Mouse (Mus musculus) midbrain, embryonic 11.5 days (tissue): Measurements from ENCODE around the gene Tmem160. TPM values are rescaled to one million over a fixed set of nuclear protein-coding genes. Genes with fewer than 3 reads are reported as not detected.

Source experiments
- ATAC-seq: fragments of 200-750 bp; cut with Nextera tagmentation; 2 replicates; pipeline ENCODE4 v1.8.0; 2017; ENCODE audit warnings: moderate TSS enrichment, moderate library complexity; ENCODE audit not compliant: low FRiP score
- DNase-seq: peaks from one replicate; pipeline ENCODE4 v3.0.0; 2015; ENCODE audit warnings: low spot score; ENCODE audit errors: missing footprints
- H3K27ac ChIP-seq: fragments of 300-500 bp; sonication (generic); 2 replicates; pipeline ENCODE4 v1.5.1; 2014; ENCODE audit warnings: low read depth, low read length
- H3K27me3 ChIP-seq: fragments of 300-500 bp; sonication (generic); 2 replicates; pipeline ENCODE4 v1.6.1; 2014; ENCODE audit warnings: mild to moderate bottlenecking, low read length, moderate library complexity, mixed read lengths; ENCODE audit not compliant: control insufficient read depth, insufficient read depth
- H3K36me3 ChIP-seq: fragments of 300-500 bp; sonication (generic); 2 replicates; pipeline ENCODE4 v1.6.1; 2014; ENCODE audit warnings: mild to moderate bottlenecking, low read length, moderate library complexity, mixed read lengths; ENCODE audit not compliant: control insufficient read depth, insufficient read depth
- H3K4me1 ChIP-seq: fragments of 300-500 bp; sonication (generic); 2 replicates; pipeline ENCODE4 v1.6.1; 2014; ENCODE audit warnings: low read length; ENCODE audit not compliant: control insufficient read depth, insufficient read depth
- H3K4me2 ChIP-seq: fragments of 300-500 bp; sonication (generic); 2 replicates; pipeline ENCODE4 v1.6.1; 2014; ENCODE audit warnings: mild to moderate bottlenecking, moderate library complexity
- H3K4me3 ChIP-seq: fragments of 300-500 bp; sonication (generic); 2 replicates; pipeline ENCODE4 v1.5.1; 2014; ENCODE audit warnings: low read depth, low read length
- H3K9ac ChIP-seq: fragments of 300-500 bp; sonication (generic); 2 replicates; pipeline ENCODE4 v1.6.1; 2014; ENCODE audit warnings: low read length
- H3K9me3 ChIP-seq: fragments of 300-500 bp; sonication (generic); 2 replicates; pipeline ENCODE4 v1.6.1; 2016; ENCODE audit warnings: low read length; ENCODE audit not compliant: control insufficient read depth
- WGBS: fragments of 180-500 bp; shearing (Covaris S2); extraction: QIAGEN DNeasy Blood & Tissue Kit; methylation state at CpG from one replicate; pipeline ENCODE4 v1.1.7; 2014; 5-methylcytosine and 5-hydroxymethylcytosine counted together
- polyA plus RNA-seq: library from polyadenylated mRNA; unstranded; fragments of >200 nt; fragmentation: Nextera tagmentation; extraction: Ambion mirVana; gene quantifications from 2 replicates; pipeline ENCODE4 v1.2.1, GENCODE M21; 2014

The Tmem160 gene
- polyA plus RNA-seq, 1 experiment from 2014 or later, result 49.2 TPM

GRCm38 (mm10) chr7:16493361-16493760, 40.8 kb downstream of the Tmem160 start:
- Histone ChIP-seq H3K9ac (no peak overlapping the region), H3K4me2 (no peak overlapping the region), H3K27ac (no peak overlapping the region), H3K4me1 (no peaks in the 10 kb centered on the region), H3K27me3 (no peaks in the 10 kb centered on the region), H3K36me3 (peaks cover 20% of the 10 kb centered on the region), H3K4me3 (no peak overlapping the region), H3K9me3 (no peaks in the 10 kb centered on the region)
- WGBS, result 29% methylated on average over 2 of the region's 2 CpGs
- DNase-seq (peak; percentile 91), ATAC-seq (0 out of 2 replicates have a peak, but pooled peaks have one; percentile 7)

- no peaks in the 10 kb centered on the region for H3K4me1 ChIP-seq
- ATAC-seq (no peak), DNase-seq (no peak)
- H3K4me2 ChIP-seq, result no peak overlapping the region
- no peak overlapping the region for H3K4me3 ChIP-seq
- peaks cover 24% of the 10 kb centered on the region for H3K36me3 ChIP-seq
- no peaks in the 10 kb centered on the region for H3K27me3 ChIP-seq
- WGBS, result 87% methylated on average over 3 of the region's 3 CpGs
- H3K27ac ChIP-seq, result no peak overlapping the region
- no peak overlapping the region for H3K9ac ChIP-seq
- no peaks in the 10 kb centered on the region for H3K9me3 ChIP-seq
Measured at GRCm38 (mm10) chr7:16496260-16496659, 43.7 kb downstream of the Tmem160 start.

DNA sequence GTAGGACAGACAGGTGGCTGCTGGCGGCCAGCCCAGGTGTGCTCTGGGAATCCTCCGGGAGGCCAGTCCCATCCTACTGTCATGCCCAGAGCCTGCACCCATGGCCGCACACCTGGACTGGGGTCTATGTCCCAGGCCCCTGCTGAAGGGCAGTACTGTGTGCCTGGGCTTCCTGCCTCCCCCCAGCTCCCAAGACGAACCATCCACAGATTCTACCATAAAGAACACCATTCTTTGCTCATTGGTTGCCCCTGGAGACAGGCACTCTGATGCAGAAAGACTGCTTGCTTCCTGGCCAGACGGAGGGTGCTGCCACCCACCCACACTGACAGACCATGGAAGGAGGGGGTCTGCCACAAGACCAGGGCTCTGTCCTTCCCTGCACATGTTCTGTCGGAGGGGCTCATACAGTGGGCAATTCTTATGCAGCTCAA, 47.1 kb downstream of the Tmem160 start:
- Histone ChIP-seq H3K4me3 (no peak overlapping the region), H3K36me3 (peaks cover 33% of the 10 kb centered on the region), H3K4me1 (no peaks in the 10 kb centered on the region), H3K4me2 (no peak overlapping the region), H3K27ac (no peak overlapping the region), H3K9me3 (no peaks in the 10 kb centered on the region), H3K27me3 (no peaks in the 10 kb centered on the region), H3K9ac (no peak overlapping the region)
- DNase-seq (no peak), ATAC-seq (no peak)
- WGBS, result 82% methylated on average over 6 of the region's 6 CpGs

GRCm38 (mm10) chr7:16501571-16501970, 49.0 kb downstream of the Tmem160 start:
- Histone ChIP-seq H3K4me2 (no peak overlapping the region), H3K9ac (no peak overlapping the region), H3K27me3 (no peaks in the 10 kb centered on the region), H3K27ac (no peak overlapping the region), H3K4me1 (no peaks in the 10 kb centered on the region), H3K9me3 (no peaks in the 10 kb centered on the region), H3K36me3 (peaks cover 33% of the 10 kb centered on the region), H3K4me3 (no peak overlapping the region)
- ATAC-seq, result no peak
- no peak for DNase-seq
- whole genome bisulfite sequencing, result 94% methylated on average over 4 of the region's 4 CpGs

GRCm38 (mm10) chr7:16504573-16505225, 52.1 kb downstream of the Tmem160 start:
- Histone ChIP-seq H3K27ac (no peak overlapping the region), H3K4me3 (no peak overlapping the region), H3K27me3 (no peaks in the 10 kb centered on the region), H3K4me2 (no peak overlapping the region), H3K9me3 (no peaks in the 10 kb centered on the region), H3K36me3 (peaks cover 13% of the 10 kb centered on the region), H3K9ac (no peak overlapping the region), H3K4me1 (no peaks in the 10 kb centered on the region)
- 83% methylated on average over 2 of the region's 2 CpGs for WGBS
- ATAC-seq (no peak), DNase-seq (no peak)

Other genes starting within 250 kb of the Tmem160 start
- 9.0 and 10.3 TPM in 2 replicates for gene Dhx34, start 230.7 kb upstream of the Tmem160 start, polyA plus RNA-seq
- 0.12 TPM in 1 of 2 replicates, not detected in the other for gene C5ar2, start 208.6 kb upstream of the Tmem160 start, polyA plus RNA-seq
- gene C5ar1, start 193.2 kb upstream of the Tmem160 start, polyA plus RNA-seq, result 1.3 TPM in 2 replicates
- gene Inafm1, start 179.2 kb upstream of the Tmem160 start, polyA plus RNA-seq, result 9.8 and 10.3 TPM in 2 replicates
- gene Ccdc9, start 166.0 kb upstream of the Tmem160 start, polyA plus RNA-seq, result 17.9 and 20.2 TPM in 2 replicates
- gene Bbc3, start 144.4 kb upstream of the Tmem160 start, polyA plus RNA-seq, result 6.3 and 8.3 TPM in 2 replicates
- gene Sae1, start 65.0 kb upstream of the Tmem160 start, polyA plus RNA-seq, result 382 and 395 TPM in 2 replicates
- gene Zc3h4, start 51.9 kb upstream of the Tmem160 start, polyA plus RNA-seq, result 15.5 and 16.1 TPM in 2 replicates
- gene Npas1, start 24.9 kb downstream of the Tmem160 start, polyA plus RNA-seq, result 0.30 TPM in 2 replicates
- gene Arhgap35, start 162.2 kb downstream of the Tmem160 start, polyA plus RNA-seq, result 32.5 and 33.3 TPM in 2 replicates
- gene Ceacam15, start 222.9 kb downstream of the Tmem160 start, polyA plus RNA-seq, result not detected in 2 replicates